Mouse (Mus musculus): ENCODE data around the gene Resf1. TPM values are rescaled to one million over a fixed set of nuclear protein-coding genes. Genes with fewer than 3 reads are reported as not detected.

The Resf1 gene
- polyA plus RNA-seq, 1 experiment: 2.6 TPM

- H3K36me3 ChIP-seq (ENCODE audit: control insufficient read depth, insufficient read depth, low read length): no peaks in the 10 kb centered on the region
- no peak overlapping the region for H3K27ac ChIP-seq (ENCODE audit: control insufficient read depth, insufficient read depth, low read depth, low read length)
- H3K27me3 ChIP-seq (ENCODE audit: control insufficient read depth, insufficient read depth, low read length): no peaks in the 10 kb centered on the region
- H3K4me1 ChIP-seq (ENCODE audit: control insufficient read depth, insufficient read depth, low read length): no peaks in the 10 kb centered on the region; the same call in 1 of the 2 replicates
- H3K4me3 ChIP-seq (ENCODE audit: control insufficient read depth, low read depth, low read length): no peak overlapping the region
- TF ChIP-seq CTCF (IDR thresholded peaks at IDR 0.05; ENCODE audit: control insufficient read depth, insufficient read depth, insufficient replicate concordance, low read depth, low read length) (no peak), POLR2A (IDR thresholded peaks at IDR 0.05; ENCODE audit: control insufficient read depth, low read depth, low read length) (no peak)
These were observed 2.1 kb upstream of the Resf1 start for GRCm38 (mm10) chr6:149307092-149307491.

GRCm38 (mm10) chr6:149307801-149308200, 1.4 kb upstream of the Resf1 start:
- TF ChIP-seq CTCF (IDR thresholded peaks at IDR 0.05; ENCODE audit: control insufficient read depth, insufficient read depth, insufficient replicate concordance, low read depth, low read length) (no peak), POLR2A (IDR thresholded peaks at IDR 0.05; ENCODE audit: control insufficient read depth, low read depth, low read length) (no peak)
- Histone ChIP-seq H3K27me3 (ENCODE audit: control insufficient read depth, insufficient read depth, low read length) (no peaks in the 10 kb centered on the region), H3K36me3 (ENCODE audit: control insufficient read depth, insufficient read depth, low read length) (no peaks in the 10 kb centered on the region), H3K4me1 (ENCODE audit: control insufficient read depth, insufficient read depth, low read length) (no peaks in the 10 kb centered on the region; the same call in 1 of the 2 replicates), H3K4me3 (ENCODE audit: control insufficient read depth, low read depth, low read length) (no peak overlapping the region), H3K27ac (ENCODE audit: control insufficient read depth, insufficient read depth, low read depth, low read length) (no peak overlapping the region)

- Histone ChIP-seq H3K36me3 (ENCODE audit: control insufficient read depth, insufficient read depth, low read length) (no peaks in the 10 kb centered on the region), H3K4me1 (ENCODE audit: control insufficient read depth, insufficient read depth, low read length) (no peaks in the 10 kb centered on the region; the same call in 1 of the 2 replicates), H3K27ac (ENCODE audit: control insufficient read depth, insufficient read depth, low read depth, low read length) (no peak overlapping the region), H3K27me3 (ENCODE audit: control insufficient read depth, insufficient read depth, low read length) (no peaks in the 10 kb centered on the region), H3K4me3 (ENCODE audit: control insufficient read depth, low read depth, low read length) (no peak overlapping the region)
- TF ChIP-seq CTCF (IDR thresholded peaks at IDR 0.05; ENCODE audit: control insufficient read depth, insufficient read depth, insufficient replicate concordance, low read depth, low read length): no peak
- no peak for TF ChIP-seq POLR2A (IDR thresholded peaks at IDR 0.05; ENCODE audit: control insufficient read depth, low read depth, low read length)
These were observed 1.0 kb downstream of the Resf1 start for GRCm38 (mm10) chr6:149310226-149310625.

- H3K27me3 ChIP-seq (ENCODE audit: control insufficient read depth, insufficient read depth, low read length): no peaks in the 10 kb centered on the region
- no peak overlapping the region for H3K4me3 ChIP-seq (ENCODE audit: control insufficient read depth, low read depth, low read length)
- H3K27ac ChIP-seq (ENCODE audit: control insufficient read depth, insufficient read depth, low read depth, low read length): no peak overlapping the region
- no peaks in the 10 kb centered on the region; the same call in 1 of the 2 replicates for H3K4me1 ChIP-seq (ENCODE audit: control insufficient read depth, insufficient read depth, low read length)
- no peaks in the 10 kb centered on the region for H3K36me3 ChIP-seq (ENCODE audit: control insufficient read depth, insufficient read depth, low read length)
- TF ChIP-seq CTCF (IDR thresholded peaks at IDR 0.05; ENCODE audit: control insufficient read depth, insufficient read depth, insufficient replicate concordance, low read depth, low read length) (no peak), POLR2A (IDR thresholded peaks at IDR 0.05; ENCODE audit: control insufficient read depth, low read depth, low read length) (no peak)
These were observed 1.8 kb downstream of the Resf1 start for GRCm38 (mm10) chr6:149311044-149311443.

- Histone ChIP-seq H3K27me3 (ENCODE audit: control insufficient read depth, insufficient read depth, low read length) (no peaks in the 10 kb centered on the region), H3K4me3 (ENCODE audit: control insufficient read depth, low read depth, low read length) (no peak overlapping the region), H3K4me1 (ENCODE audit: control insufficient read depth, insufficient read depth, low read length) (no peaks in the 10 kb centered on the region; the same call in 1 of the 2 replicates), H3K27ac (ENCODE audit: control insufficient read depth, insufficient read depth, low read depth, low read length) (no peak overlapping the region), H3K36me3 (ENCODE audit: control insufficient read depth, insufficient read depth, low read length) (no peaks in the 10 kb centered on the region)
- no peak for TF ChIP-seq POLR2A (IDR thresholded peaks at IDR 0.05; ENCODE audit: control insufficient read depth, low read depth, low read length)
These were observed 2.6 kb downstream of the Resf1 start for GRCm38 (mm10) chr6:149311778-149312177.

GRCm38 (mm10) chr6:149312221-149312620, 3.0 kb downstream of the Resf1 start:
- H3K4me3 ChIP-seq (ENCODE audit: control insufficient read depth, low read depth, low read length): no peak overlapping the region
- no peaks in the 10 kb centered on the region for H3K36me3 ChIP-seq (ENCODE audit: control insufficient read depth, insufficient read depth, low read length)
- TF ChIP-seq POLR2A (IDR thresholded peaks at IDR 0.05; ENCODE audit: control insufficient read depth, low read depth, low read length): no peak
- no peak for TF ChIP-seq CTCF (IDR thresholded peaks at IDR 0.05; ENCODE audit: control insufficient read depth, insufficient read depth, insufficient replicate concordance, low read depth, low read length)
- H3K4me1 ChIP-seq (ENCODE audit: control insufficient read depth, insufficient read depth, low read length): no peaks in the 10 kb centered on the region; the same call in 1 of the 2 replicates
- H3K27me3 ChIP-seq (ENCODE audit: control insufficient read depth, insufficient read depth, low read length): no peaks in the 10 kb centered on the region
- H3K27ac ChIP-seq (ENCODE audit: control insufficient read depth, insufficient read depth, low read depth, low read length): no peak overlapping the region

GRCm38 (mm10) chr6:149314918-149315317, 5.7 kb downstream of the Resf1 start:
- Histone ChIP-seq H3K27me3 (ENCODE audit: control insufficient read depth, insufficient read depth, low read length) (no peaks in the 10 kb centered on the region), H3K36me3 (ENCODE audit: control insufficient read depth, insufficient read depth, low read length) (no peaks in the 10 kb centered on the region), H3K4me1 (ENCODE audit: control insufficient read depth, insufficient read depth, low read length) (no peaks in the 10 kb centered on the region), H3K27ac (ENCODE audit: control insufficient read depth, insufficient read depth, low read depth, low read length) (no peak overlapping the region), H3K4me3 (ENCODE audit: control insufficient read depth, low read depth, low read length) (no peak overlapping the region)
- TF ChIP-seq POLR2A (IDR thresholded peaks at IDR 0.05; ENCODE audit: control insufficient read depth, low read depth, low read length) (no peak), CTCF (IDR thresholded peaks at IDR 0.05; ENCODE audit: control insufficient read depth, insufficient read depth, insufficient replicate concordance, low read depth, low read length) (no peak)
